Mouse (Mus musculus) large intestine, adult 2 months (tissue): ENCODE data around the gene Tom1l1. TPM values are rescaled to one million over a fixed set of nuclear protein-coding genes. Genes with fewer than 3 reads are reported as not detected.
A peak's percentile ranks its signal among the peaks of the same experiment; 100 is the strongest.
"Not testable (repeated sequence)": the region's sequence is repeated elsewhere in the genome, so short reads cannot be mapped to it uniquely, and the experiment has no call there.

Experiments used
- DNase-seq: peaks from one replicate; pipeline ENCODE4 v3.0.0-alpha.2; 2012; ENCODE audit warnings: low read depth, low spot score
- whole genome bisulfite sequencing: fragments of 180-500 bp; shearing (Covaris S2); methylation state at CpG from one replicate; pipeline ENCODE4 v1.1.7; 2018; 5-methylcytosine and 5-hydroxymethylcytosine counted together
- polyA plus RNA-seq: library from polyadenylated mRNA; depleted of rRNA; stranded (reverse); fragments of >200 nt; gene quantifications from 2 replicates; pipeline ENCODE4 v1.2.3, GENCODE M21; 2012; rRNA removed

Tom1l1 gene
- 11.5 and 16.2 TPM in 2 replicates for polyA plus RNA-seq

GRCm38 (mm10) chr11:90687460-90688416 lies at the start of gene Tom1l1:
Tom1l1 (minus strand) TSS chr11:90688366.
- DNase-seq = peak; percentile 64
- WGBS = 7% methylated on average over 47 of the region's 47 CpGs

GRCm38 (mm10) chr11:90733575-90733974 lies 45.4 kb upstream of the Tom1l1 start:
- WGBS = 65% methylated on average over 4 of the region's 4 CpGs
- DNase-seq = no peak

GRCm38 (mm10) chr11:90727354-90728125 lies 39.4 kb upstream of the Tom1l1 start:
- no peak for DNase-seq
- WGBS = 69% methylated on average over 10 of the region's 10 CpGs

- WGBS = 82% methylated on average over 10 of the region's 10 CpGs
- DNase-seq = no peak
These were observed 38.6 kb upstream of the Tom1l1 start for GRCm38 (mm10) chr11:90726730-90727129.

- 77% methylated on average over 3 of the region's 3 CpGs for WGBS
- no peak for DNase-seq
These were observed 34.1 kb upstream of the Tom1l1 start for GRCm38 (mm10) chr11:90722304-90722703.

- 88% methylated on average over 3 of the region's 3 CpGs for WGBS
- no peak for DNase-seq
These were observed 29.6 kb upstream of the Tom1l1 start for GRCm38 (mm10) chr11:90717719-90718118.

GRCm38 (mm10) chr11:90711596-90711995 lies 23.4 kb upstream of the Tom1l1 start:
- WGBS = 77% methylated on average over 9 of the region's 9 CpGs

GRCm38 (mm10) chr11:90707134-90707533 lies 19.0 kb upstream of the Tom1l1 start:
- 84% methylated on average over 1 of the region's 1 CpGs for WGBS
- not testable (repeated sequence) for DNase-seq

More at GRCm38 (mm10) chr11:90711596-90711995, 23.4 kb upstream of the Tom1l1 start:
- DNase-seq = no peak

- 22% methylated on average over 10 of the region's 10 CpGs for WGBS
- peak; percentile 67 for DNase-seq
These were observed 9.5 kb upstream of the Tom1l1 start for GRCm38 (mm10) chr11:90697480-90698240.

- 63% methylated on average over 9 of the region's 9 CpGs for WGBS
- DNase-seq = no peak
These were observed 7.6 kb upstream of the Tom1l1 start for GRCm38 (mm10) chr11:90695811-90696210.

- 62% methylated on average over 4 of the region's 4 CpGs for WGBS
- DNase-seq = no peak
These were observed 6.0 kb upstream of the Tom1l1 start for GRCm38 (mm10) chr11:90694206-90694605.

GRCm38 (mm10) chr11:90690361-90690760 lies 2.2 kb upstream of the Tom1l1 start:
- WGBS = 66% methylated on average over 6 of the region's 6 CpGs
- DNase-seq = no peak

- 1% methylated on average over 17 of the region's 17 CpGs for WGBS
- DNase-seq = no peak
These were observed 1.1 kb downstream of the Tom1l1 start for GRCm38 (mm10) chr11:90687040-90687439.

- 42% methylated on average over 13 of the region's 13 CpGs for WGBS
- DNase-seq = no peak
These were observed 1.7 kb downstream of the Tom1l1 start for GRCm38 (mm10) chr11:90686287-90687025.

- DNase-seq = no peak
- WGBS = 79% methylated on average over 6 of the region's 6 CpGs
These were observed 3.0 kb downstream of the Tom1l1 start for GRCm38 (mm10) chr11:90685196-90685595.

- WGBS = 70% methylated on average over 6 of the region's 6 CpGs
- DNase-seq = no peak
These were observed 3.4 kb downstream of the Tom1l1 start for GRCm38 (mm10) chr11:90684765-90685164.

- DNase-seq = no peak
These were observed 7.0 kb downstream of the Tom1l1 start for GRCm38 (mm10) chr11:90681171-90681570.

GRCm38 (mm10) chr11:90678582-90678981 lies 9.6 kb downstream of the Tom1l1 start:
- 44% methylated on average over 5 of the region's 5 CpGs for WGBS
- peak; percentile 77 for DNase-seq

GRCm38 (mm10) chr11:90677771-90678288 lies 10.3 kb downstream of the Tom1l1 start:
- WGBS = 87% methylated on average over 8 of the region's 8 CpGs
- DNase-seq = no peak
